Mouse (Mus musculus): Measurements from ENCODE around the gene Rere.

DNA sequence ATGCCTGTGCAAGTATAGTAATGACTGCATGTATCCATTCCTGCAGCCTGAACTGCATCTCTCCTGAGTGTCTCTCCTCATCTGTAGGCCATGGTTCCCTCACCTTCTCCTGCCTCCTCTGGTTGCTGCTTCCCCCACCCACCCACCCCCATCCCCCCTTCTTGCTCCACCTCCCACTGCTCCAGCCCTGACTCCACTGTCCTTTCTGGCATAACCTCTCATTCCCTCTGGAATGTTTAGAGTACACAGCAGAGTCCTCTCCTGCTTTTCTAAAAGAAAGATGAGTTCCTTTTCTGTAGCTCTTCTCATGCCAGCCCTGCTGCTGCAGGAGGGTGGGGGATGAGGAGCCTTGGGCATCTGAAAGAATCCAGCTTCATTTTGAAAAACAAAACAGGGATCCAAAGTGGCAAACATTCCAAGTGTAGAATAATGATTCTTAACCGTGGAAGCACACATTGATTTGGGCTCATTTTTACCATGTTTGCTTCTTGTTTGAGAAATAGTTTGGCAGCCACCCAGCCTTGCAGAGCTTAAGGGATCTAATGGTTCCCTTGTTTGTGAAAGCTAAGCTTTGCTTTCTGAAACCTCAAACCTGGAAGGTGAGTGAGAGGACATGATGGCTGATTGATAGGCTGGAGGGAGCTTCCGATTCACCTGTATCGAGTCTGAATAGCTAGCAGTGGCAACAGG is 255.5 kb downstream of the Rere start:
- TF ChIP-seq GATA1 (IDR thresholded peaks at IDR 0.05; ENCODE audit: low read length) (no peak), TAL1 (IDR thresholded peaks at IDR 0.05; ENCODE audit: low read length) (no peak)

All from erythroblast, embryonic 14.5 days (primary cell).